Mouse (Mus musculus) stomach, postnatal 0 days (tissue): ENCODE results near the gene Ppp2r5c.

ENCODE experiments used
- CTCF ChIP-seq: IDR thresholded peaks from 2 replicates; pipeline ENCODE4 v1.5.1; 2016; ENCODE audit warnings: antibody characterized with exemption, low read depth, mild to moderate bottlenecking, moderate library complexity
- EP300 ChIP-seq: optimal IDR thresholded peaks from 2 replicates; pipeline ENCODE3; 2016; ENCODE audit warnings: antibody characterized with exemption

DNA sequence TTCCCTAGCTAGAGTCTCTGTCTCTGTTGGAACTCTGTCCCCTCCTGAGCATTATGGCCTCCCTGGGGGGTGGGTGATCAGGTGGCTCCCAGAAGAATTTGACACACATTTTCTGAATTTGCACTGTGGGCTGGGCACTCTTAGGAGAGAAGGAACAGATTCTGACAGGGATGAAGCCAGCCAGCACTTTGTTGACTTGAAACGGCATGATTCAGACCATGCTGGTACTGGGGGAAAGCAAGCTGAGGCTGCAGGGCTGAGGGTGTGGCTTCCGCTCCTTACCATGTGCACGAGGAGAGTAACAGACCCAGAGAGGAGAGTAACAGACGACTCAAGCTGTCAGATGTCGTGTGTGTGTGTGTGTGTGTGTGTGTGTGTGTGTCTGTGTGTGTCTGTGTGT is 76.6 kb downstream of the Ppp2r5c start:
- no peak for TF ChIP-seq CTCF
- TF ChIP-seq EP300 = no peak
